10 mouse cellular contexts compared by ENCODE assay signal in genomic region chr11:49931037-49931625, GRCm38 (mm10). TPM values are rescaled to one million over a fixed set of nuclear protein-coding genes. Genes with fewer than 3 reads are reported as not detected.
A peak's percentile ranks its signal among the peaks of the same experiment; 100 is the strongest.
DNase-seq lines count a peak whose midpoint lies in the region; ATAC-seq lines count a peak whose summit lies in the region.
"Had no signal": no experiment of that assay in that cellular context is flagged by ENCODE, and none has a peak within 500 bp of the region (broad histone marks: within the 10 kb centered on the region; RNA-seq: fewer than 3 reads in every experiment).

No protein-coding gene starts in this region.

- peaks cover 23% of the 10 kb centered on the region for H3K27me3 ChIP-seq in kidney, embryonic 15.5 days
- no peaks in the 10 kb centered on the region for H3K27me3 ChIP-seq in forebrain, embryonic 13.5 days

- H3K4me2 ChIP-seq in kidney, embryonic 15.5 days: no peak overlapping the region
- no peak overlapping the region for H3K4me2 ChIP-seq in forebrain, embryonic 13.5 days

- ATAC-seq in kidney, embryonic 15.5 days (replicated peaks; ENCODE audit: low FRiP score): no peak
- ATAC-seq in forebrain, embryonic 13.5 days: 0 out of 2 replicates have a peak, but pooled peaks have one; percentile 16

- no peaks in the 10 kb centered on the region for H3K9me3 ChIP-seq in kidney, embryonic 15.5 days (replicated peaks)
- H3K9me3 ChIP-seq in forebrain, embryonic 13.5 days (replicated peaks): no peaks in the 10 kb centered on the region

- no peaks in the 10 kb centered on the region for H3K36me3 ChIP-seq in kidney, embryonic 15.5 days
- no peaks in the 10 kb centered on the region for H3K36me3 ChIP-seq in forebrain, embryonic 13.5 days (ENCODE audit: poor library complexity, severe bottlenecking)

- 33% methylated on average over 5 of the region's 5 CpGs for WGBS in kidney, embryonic 15.5 days
- 29% methylated on average over 5 of the region's 5 CpGs for WGBS in forebrain, embryonic 13.5 days

- no peak overlapping the region for H3K9ac ChIP-seq in kidney, embryonic 15.5 days
- no peak overlapping the region for H3K9ac ChIP-seq in forebrain, embryonic 13.5 days

- no peak overlapping the region for H3K4me3 ChIP-seq in kidney, embryonic 15.5 days (replicated peaks)
- H3K4me3 ChIP-seq in forebrain, embryonic 13.5 days: no peak overlapping the region

- peaks cover 31% of the 10 kb centered on the region for H3K4me1 ChIP-seq in kidney, embryonic 15.5 days
- H3K4me1 ChIP-seq in forebrain, embryonic 13.5 days: peaks cover 34% of the 10 kb centered on the region

- peak; percentile 17 for DNase-seq in kidney, postnatal 10 days
- peak; percentile 22 for DNase-seq in adrenal gland, adult 8-10 months
- peak; percentile 8 for DNase-seq in lung, postnatal 36 days
- no peak for DNase-seq in spleen, postnatal 36 days (ENCODE audit: low spot score in 2 of 2)
- DNase-seq in spleen, postnatal 4 days (ENCODE audit: low spot score in 2 of 2): no peak
- DNase-seq in spleen, adult 18-20 months: no peak
- DNase-seq: thymus, postnatal 25 days had no signal

- no peak overlapping the region for H3K27ac ChIP-seq in kidney, embryonic 15.5 days
- H3K27ac ChIP-seq in forebrain, embryonic 13.5 days: peak overlapping the region; percentile 57
- H3K27ac ChIP-seq: macrophage had no signal

RNA-seq across cellular contexts. Expression of gene Rasgef1c, which starts 29.5 kb away (rescaled TPM):
- polyA plus RNA-seq in kidney, embryonic 15.5 days (2015; fragmentation: Nextera tagmentation; extraction: Ambion mirVana): 0.18 TPM in 1 of 2 replicates, not detected in the other
- 1 to 10 TPM in 1 of 4 experiments, under 1 TPM in 3; 0.67 to 1.1 (median 0.82) TPM for total RNA-seq in adrenal gland, adult 8-10 months (2022)
- 5.7 and 6.3 TPM in 2 replicates for polyA plus RNA-seq in forebrain, embryonic 13.5 days (2015; fragmentation: Nextera tagmentation; extraction: Ambion mirVana)
- polyA plus RNA-seq: macrophage had no signal

Comparison
In these comparisons a context has a peak if more than half of its experiments do, and no peak if none do; other contexts are left out.
1. DNase-seq: peak in kidney, postnatal 10 days (single experiment), adrenal gland, adult 8-10 months (single experiment) and lung, postnatal 36 days (single experiment); none in spleen, postnatal 36 days (0 of 2), spleen, postnatal 4 days (0 of 2) and spleen, adult 18-20 months (0 of 2).